ENCODE assay signal across 9 mouse cellular contexts in genomic region chr5:103770447-103771222, GRCm38 (mm10).
DNase-seq lines count a peak whose midpoint lies in the region; ATAC-seq lines count a peak whose summit lies in the region.
"Had no signal": no experiment of that assay in that cellular context is flagged by ENCODE, and none has a peak within 500 bp of the region (broad histone marks: within the 10 kb centered on the region; RNA-seq: fewer than 3 reads in every experiment).

No protein-coding gene starts in this region.

- no peaks in the 10 kb centered on the region for H3K27me3 ChIP-seq in erythroblast, embryonic 14.5 days (ENCODE audit: control insufficient read depth)
- H3K27me3 ChIP-seq: limb, embryonic 15.5 days had no signal

- ATAC-seq in erythroblast, adult 5-6 weeks (replicated peaks; ENCODE audit: low FRiP score, poor library complexity, severe bottlenecking), result no peak
- ATAC-seq in megakaryocyte progenitor cell, adult 5-6 weeks (replicated peaks; ENCODE audit: poor library complexity), result peak; percentile 13; the same call in 1 of the 2 replicates

- peaks cover 7% of the 10 kb centered on the region for H3K9me3 ChIP-seq in erythroblast, embryonic 14.5 days (ENCODE audit: control insufficient read depth, low read length)
- H3K9me3 ChIP-seq: limb, embryonic 15.5 days had no signal

- peaks cover 100% of the 10 kb centered on the region for H3K4me1 ChIP-seq in erythroblast, embryonic 14.5 days (ENCODE audit: control insufficient read depth)

- DNase-seq in lung, adult 18-20 months, result peak; percentile 52 to 60
- DNase-seq in lung, postnatal 25 days (ENCODE audit: low spot score), result no peak
- peak; percentile 21 for DNase-seq in induced T-regulatory cell, adult 2 months (ENCODE audit: low read depth)
- no peak for DNase-seq in right cerebral cortex, postnatal 14 days
- DNase-seq in frontal cortex, postnatal 25 days (ENCODE audit: low spot score in 2 of 2), result no peak

- peaks cover 95% of the 10 kb centered on the region for H3K36me3 ChIP-seq in erythroblast, embryonic 14.5 days (ENCODE audit: control insufficient read depth)
- H3K36me3 ChIP-seq: limb, embryonic 15.5 days had no signal

- peak overlapping the region; percentile 48 for H3K4me3 ChIP-seq in erythroblast, embryonic 14.5 days (replicated peaks)
- H3K4me3 ChIP-seq: limb, embryonic 15.5 days had no signal

Comparison
In these comparisons a context has a peak if more than half of its experiments do, and no peak if none do; other contexts are left out.
1. DNase-seq: peak in lung, adult 18-20 months (2 of 2) and induced T-regulatory cell, adult 2 months (single experiment); none in lung, postnatal 25 days (single experiment), right cerebral cortex, postnatal 14 days (single experiment) and frontal cortex, postnatal 25 days (0 of 2).